Comparison of ENCODE assay signal across 19 mouse cellular contexts in genomic region chr9:62712374-62712773, GRCm38 (mm10). TPM values are rescaled to one million over a fixed set of nuclear protein-coding genes. Genes with fewer than 3 reads are reported as not detected.
DNase-seq lines count a peak whose midpoint lies in the region; ATAC-seq and TF ChIP-seq lines count a peak whose summit lies in the region.
"Had no signal": no experiment of that assay in that cellular context is flagged by ENCODE, and none has a peak within 500 bp of the region (broad histone marks: within the 10 kb centered on the region; RNA-seq: fewer than 3 reads in every experiment).

No protein-coding gene starts in this region.

- no peak for ATAC-seq in limb, embryonic 14.5 days (ENCODE audit: low FRiP score, low read depth)
- ATAC-seq: forebrain, embryonic 16.5 days; intestine, embryonic 16.5 days; liver, embryonic 12.5 days; midbrain, embryonic 15.5 days had no signal

- intact Hi-C loops in left cerebral cortex, adult 2 months (cut with DNase I), result no loop called here

- TF ChIP-seq CTCF in left cerebral cortex, adult 2 months (IDR thresholded peaks at IDR 0.05), result no peak

- peaks cover 9% of the 10 kb centered on the region for H3K4me1 ChIP-seq in limb, embryonic 14.5 days (ENCODE audit: control insufficient read depth, insufficient read depth, low read length)

- DNase-seq in adrenal gland, postnatal 10 days, result peak; percentile 10
- no peak for DNase-seq in adrenal gland, adult 18-20 months (ENCODE audit: low spot score in 2 of 2)
- no peak for DNase-seq in left cerebral cortex, adult 2 months (ENCODE audit: extremely low spot score in 1 of 2, low spot score in 2 of 2)
- DNase-seq in left cerebral cortex, adult 9 months (ENCODE audit: low spot score in 2 of 2), result no peak
- peak; percentile 18 for DNase-seq in brain, adult 2 months (ENCODE audit: low read depth, low spot score)
- no peak for DNase-seq in limb, embryonic 14.5 days (ENCODE audit: low spot score)
- no peak for DNase-seq in thymus, adult 18-20 months
- DNase-seq in kidney, postnatal 36 days, result no peak
- DNase-seq: cerebellum, postnatal 36 days; heart, adult 11 months; thymus, postnatal 14 days had no signal

- H3K36me3 ChIP-seq in limb, embryonic 14.5 days (ENCODE audit: control insufficient read depth, insufficient read depth, low read length), result no peaks in the 10 kb centered on the region
- H3K36me3 ChIP-seq: embryonic facial prominence, embryonic 12.5 days; hindbrain, embryonic 13.5 days; liver, embryonic 12.5 days; midbrain, embryonic 15.5 days; neural tube, embryonic 12.5 days had no signal

- H3K4me2 ChIP-seq in limb, embryonic 14.5 days (replicated peaks; ENCODE audit: low read depth, low read length, severe bottlenecking), result no peak overlapping the region
- H3K4me2 ChIP-seq: embryonic facial prominence, embryonic 12.5 days; hindbrain, embryonic 13.5 days; liver, embryonic 12.5 days; midbrain, embryonic 15.5 days; neural tube, embryonic 12.5 days had no signal

- no peaks in the 10 kb centered on the region for H3K27me3 ChIP-seq in limb, embryonic 14.5 days (ENCODE audit: control insufficient read depth, insufficient read depth, low read length)
- H3K27me3 ChIP-seq: embryonic facial prominence, embryonic 12.5 days; hindbrain, embryonic 13.5 days; midbrain, embryonic 15.5 days; neural tube, embryonic 12.5 days had no signal

- H3K9me3 ChIP-seq in limb, embryonic 14.5 days (ENCODE audit: control insufficient read depth, low read length), result no peaks in the 10 kb centered on the region
- H3K9me3 ChIP-seq: hindbrain, embryonic 13.5 days; liver, embryonic 12.5 days; midbrain, embryonic 15.5 days had no signal

- no peak overlapping the region for H3K4me3 ChIP-seq in left cerebral cortex, adult 2 months
- no peak overlapping the region for H3K4me3 ChIP-seq in limb, embryonic 14.5 days (replicated peaks; ENCODE audit: low read length)
- H3K4me3 ChIP-seq: embryonic facial prominence, embryonic 12.5 days; hindbrain, embryonic 13.5 days; liver, embryonic 12.5 days; midbrain, embryonic 15.5 days; neural tube, embryonic 12.5 days had no signal

- no peak overlapping the region for H3K9ac ChIP-seq in limb, embryonic 14.5 days (ENCODE audit: low read depth, low read length, severe bottlenecking)
- H3K9ac ChIP-seq: embryonic facial prominence, embryonic 12.5 days; hindbrain, embryonic 13.5 days; liver, embryonic 12.5 days; midbrain, embryonic 15.5 days; neural tube, embryonic 12.5 days had no signal

- 62% methylated on average over 6 of the region's 6 CpGs for WGBS in limb, embryonic 14.5 days

- no peak for TF ChIP-seq POLR2A in limb, embryonic 14.5 days (IDR thresholded peaks at IDR 0.05; ENCODE audit: borderline replicate concordance, extremely low read depth, insufficient read depth, insufficient read length)

- peak overlapping the region; percentile 15 for H3K27ac ChIP-seq in left cerebral cortex, adult 2 months
- peak overlapping the region; percentile 28; the same call in 1 of the 2 replicates for H3K27ac ChIP-seq in limb, embryonic 14.5 days (replicated peaks; ENCODE audit: low read depth, low read length)
- H3K27ac ChIP-seq: embryonic facial prominence, embryonic 12.5 days; hindbrain, embryonic 13.5 days; liver, embryonic 12.5 days; midbrain, embryonic 15.5 days; neural tube, embryonic 12.5 days had no signal

RNA-seq across cellular contexts. Expression of gene Itga11, which starts 34.7 kb away (rescaled TPM):
- total RNA-seq in adrenal gland, postnatal 10 days (2021), result 1 to 10 TPM; 2.0 to 2.5 TPM
- 1 to 10 TPM; 1.6 to 2.2 TPM for total RNA-seq in adrenal gland, adult 18-20 months (2021)
- 1 to 10 TPM; 3.6 to 4.0 TPM for total RNA-seq in left cerebral cortex, adult 2 months (2021)
- 18.2 and 24.2 TPM in 2 replicates for polyA plus RNA-seq in limb, embryonic 14.5 days (2012; rRNA removed)
- polyA plus RNA-seq in limb, embryonic 14.5 days (2014; fragmentation: Nextera tagmentation; extraction: Ambion mirVana), result 11.6 and 13.5 TPM in 2 replicates
- total RNA-seq: megakaryocyte progenitor cell, adult 5-6 weeks had no signal

Comparison
In these comparisons a context has a peak if more than half of its experiments do, and no peak if none do; other contexts are left out.
1. DNase-seq: peak in adrenal gland, postnatal 10 days (single experiment) and brain, adult 2 months (single experiment); none in adrenal gland, adult 18-20 months (0 of 2), left cerebral cortex, adult 2 months (0 of 2), left cerebral cortex, adult 9 months (0 of 2), limb, embryonic 14.5 days (single experiment), thymus, adult 18-20 months (0 of 2) and kidney, postnatal 36 days (0 of 2).